Mouse (Mus musculus) kidney, embryonic 16.5 days (tissue): ENCODE results near the gene Gm20388. TPM values are rescaled to one million over a fixed set of nuclear protein-coding genes. Genes with fewer than 3 reads are reported as not detected.

ENCODE experiments used
- ATAC-seq: fragments of 200-750 bp; cut with Nextera tagmentation; 2 replicates; pipeline ENCODE4 v1.8.0; 2017; ENCODE audit warnings: moderate TSS enrichment; ENCODE audit not compliant: low FRiP score, low TSS enrichment
- H3K27ac ChIP-seq: fragments of 300-500 bp; sonication (generic); 2 replicates; pipeline ENCODE4 v1.5.1; 2014; ENCODE audit warnings: low read length
- H3K27me3 ChIP-seq: fragments of 300-500 bp; sonication (generic); 2 replicates; pipeline ENCODE4 v1.6.1; 2014; ENCODE audit warnings: low read length, control low read depth, mixed read lengths; ENCODE audit not compliant: insufficient read depth
- H3K36me3 ChIP-seq: fragments of 300-500 bp; sonication (generic); 2 replicates; pipeline ENCODE4 v1.6.1; 2014; ENCODE audit warnings: low read length, control low read depth, mixed read lengths; ENCODE audit not compliant: insufficient read depth
- H3K4me1 ChIP-seq: fragments of 300-500 bp; sonication (generic); 2 replicates; pipeline ENCODE4 v1.6.1; 2014; ENCODE audit warnings: low read length, control low read depth, mixed read lengths; ENCODE audit not compliant: insufficient read depth
- H3K4me2 ChIP-seq: fragments of 300-500 bp; sonication (generic); replicated peaks from 2 replicates; pipeline ENCODE4 v1.6.1; 2014; ENCODE audit warnings: low read depth, low read length
- H3K4me3 ChIP-seq: fragments of 300-500 bp; sonication (generic); 2 replicates; pipeline ENCODE4 v1.5.1; 2014; ENCODE audit warnings: mild to moderate bottlenecking, low read length
- H3K9ac ChIP-seq: fragments of 300-500 bp; sonication (generic); replicated peaks from 2 replicates; pipeline ENCODE4 v1.6.1; 2014; ENCODE audit warnings: low read length
- H3K9me3 ChIP-seq: fragments of 300-500 bp; sonication (generic); 2 replicates; pipeline ENCODE4 v1.6.1; 2016; ENCODE audit warnings: low read length, control low read depth
- WGBS: fragments of 180-500 bp; shearing (Covaris S2); extraction: QIAGEN DNeasy Blood & Tissue Kit; methylation state at CpG from one replicate; pipeline ENCODE4 v1.1.7; 2014; 5-methylcytosine and 5-hydroxymethylcytosine counted together
- polyA plus RNA-seq: library from polyadenylated mRNA; unstranded; fragments of >200 nt; fragmentation: Nextera tagmentation; extraction: Ambion mirVana; gene quantifications from 2 replicates; pipeline ENCODE4 v1.2.1, GENCODE M21; 2015

Gm20388 gene
- polyA plus RNA-seq, 1 experiment from 2014 or later, result 7.7 TPM

GRCm38 (mm10) chr8:122883671-122884070 lies 2973.0 kb downstream of the Gm20388 start:
- WGBS, result 83% methylated on average over 10 of the region's 10 CpGs
- H3K4me3 ChIP-seq, result no peak overlapping the region
- H3K4me1 ChIP-seq, result no peaks in the 10 kb centered on the region
- ATAC-seq, result no peak
- H3K4me2 ChIP-seq, result no peak overlapping the region
- H3K27me3 ChIP-seq, result no peaks in the 10 kb centered on the region
- no peak overlapping the region for H3K9ac ChIP-seq
- H3K36me3 ChIP-seq, result peaks cover 62% of the 10 kb centered on the region
- no peaks in the 10 kb centered on the region for H3K9me3 ChIP-seq
- no peak overlapping the region for H3K27ac ChIP-seq

GRCm38 (mm10) chr8:122891440-122891839 lies 2980.8 kb downstream of the Gm20388 start:
- no peak for ATAC-seq
- 90% methylated on average over 12 of the region's 12 CpGs for WGBS
- Histone ChIP-seq H3K36me3 (peaks cover 88% of the 10 kb centered on the region), H3K27me3 (no peaks in the 10 kb centered on the region), H3K9me3 (no peaks in the 10 kb centered on the region), H3K27ac (no peak overlapping the region), H3K4me1 (no peaks in the 10 kb centered on the region), H3K4me2 (no peak overlapping the region), H3K9ac (no peak overlapping the region), H3K4me3 (no peak overlapping the region)

- no peak overlapping the region for H3K27ac ChIP-seq
- no peaks in the 10 kb centered on the region for H3K4me1 ChIP-seq
- WGBS, result 88% methylated on average over 12 of the region's 12 CpGs
- no peak overlapping the region for H3K9ac ChIP-seq
- ATAC-seq, result no peak
- no peak overlapping the region for H3K4me3 ChIP-seq
- no peak overlapping the region for H3K4me2 ChIP-seq
- no peaks in the 10 kb centered on the region for H3K9me3 ChIP-seq
- H3K36me3 ChIP-seq, result peaks cover 88% of the 10 kb centered on the region
- no peaks in the 10 kb centered on the region for H3K27me3 ChIP-seq
Measured at GRCm38 (mm10) chr8:122893451-122893850, 2982.8 kb downstream of the Gm20388 start.

DNA sequence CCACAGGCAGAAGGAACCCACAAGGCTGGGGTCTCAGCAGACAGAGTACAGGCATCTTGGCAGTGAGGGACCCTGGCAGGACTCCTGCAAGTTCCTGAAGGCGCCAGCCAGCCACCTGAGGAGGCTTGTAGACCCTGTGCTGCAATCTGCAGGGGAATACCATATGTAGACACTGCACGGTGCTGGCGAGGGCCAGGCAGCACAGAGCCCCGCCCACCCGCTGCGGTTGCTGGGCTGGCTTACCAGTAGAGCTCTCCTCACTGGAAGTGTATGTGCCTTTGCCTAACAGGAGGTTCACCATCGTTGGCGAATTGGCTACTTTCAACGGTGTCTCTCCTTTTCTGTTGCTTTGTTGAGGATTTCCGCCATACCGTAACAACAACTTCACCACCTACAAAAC lies 2985.7 kb downstream of the Gm20388 start:
- no peak for ATAC-seq

GRCm38 (mm10) chr8:122897200-122897599 lies 2986.6 kb downstream of the Gm20388 start:
- no peak for ATAC-seq
- Histone ChIP-seq H3K36me3 (peaks cover 64% of the 10 kb centered on the region), H3K27ac (no peak overlapping the region), H3K4me2 (no peak overlapping the region), H3K9ac (no peak overlapping the region), H3K9me3 (no peaks in the 10 kb centered on the region), H3K4me1 (no peaks in the 10 kb centered on the region), H3K27me3 (no peaks in the 10 kb centered on the region), H3K4me3 (no peak overlapping the region)
- 93% methylated on average over 8 of the region's 8 CpGs for WGBS

More for the DNA sequence above, 2985.7 kb downstream of the Gm20388 start:
- Histone ChIP-seq H3K4me2 (no peak overlapping the region), H3K9ac (no peak overlapping the region), H3K27ac (no peak overlapping the region), H3K9me3 (no peaks in the 10 kb centered on the region), H3K36me3 (peaks cover 73% of the 10 kb centered on the region), H3K27me3 (no peaks in the 10 kb centered on the region), H3K4me1 (no peaks in the 10 kb centered on the region), H3K4me3 (no peak overlapping the region)
- WGBS, result 93% methylated on average over 11 of the region's 11 CpGs

DNA sequence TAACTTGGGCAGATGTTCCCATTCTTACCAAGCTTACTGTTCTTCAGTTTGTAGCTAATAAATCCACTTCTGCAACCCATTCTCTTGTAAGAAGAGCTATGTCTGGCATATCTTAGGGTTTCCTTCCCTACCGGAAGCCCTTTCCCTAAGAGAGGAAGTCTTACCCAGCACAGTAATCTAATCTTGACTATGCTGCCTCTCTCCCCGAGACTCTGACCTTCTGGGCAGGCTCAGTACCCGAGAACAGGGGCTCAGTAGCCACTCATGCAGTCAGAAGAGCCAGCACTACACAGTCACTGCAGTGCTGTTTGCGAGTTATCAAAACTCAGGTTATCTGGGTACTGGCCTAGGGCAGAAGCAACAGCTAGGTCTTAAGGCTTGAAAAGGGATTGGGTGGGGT lies 2987.4 kb downstream of the Gm20388 start:
- no peak overlapping the region for H3K4me2 ChIP-seq
- H3K9ac ChIP-seq, result no peak overlapping the region
- H3K4me3 ChIP-seq, result no peak overlapping the region
- no peaks in the 10 kb centered on the region for H3K4me1 ChIP-seq
- no peak for ATAC-seq
- 87% methylated on average over 4 of the region's 4 CpGs for WGBS
- no peaks in the 10 kb centered on the region for H3K27me3 ChIP-seq
- H3K36me3 ChIP-seq, result peaks cover 56% of the 10 kb centered on the region
- no peaks in the 10 kb centered on the region for H3K9me3 ChIP-seq
- no peak overlapping the region for H3K27ac ChIP-seq

DNA sequence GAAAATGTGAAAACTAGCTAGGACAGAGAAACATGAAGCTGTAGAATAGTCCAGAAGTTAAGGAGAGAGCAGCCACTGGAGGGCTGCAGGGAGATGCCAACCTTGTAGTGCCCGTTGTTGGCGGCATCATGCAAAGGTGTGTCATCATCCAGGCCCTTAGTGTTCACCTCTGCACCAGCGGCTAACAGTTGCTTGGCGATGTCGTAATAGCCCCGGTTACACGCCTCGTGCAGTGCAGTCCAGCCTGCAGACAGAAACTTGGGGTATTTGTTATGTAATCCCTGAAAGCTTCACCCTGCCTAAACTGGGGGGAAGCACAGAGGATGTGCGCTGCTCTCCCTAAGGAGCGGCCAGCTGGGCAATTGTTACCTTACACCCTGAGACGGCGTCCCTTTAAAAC lies 2987.8 kb downstream of the Gm20388 start:
- ATAC-seq, result no peak
- Histone ChIP-seq H3K4me2 (no peak overlapping the region), H3K9me3 (no peaks in the 10 kb centered on the region), H3K9ac (no peak overlapping the region), H3K27me3 (no peaks in the 10 kb centered on the region), H3K36me3 (peaks cover 54% of the 10 kb centered on the region), H3K27ac (no peak overlapping the region), H3K4me1 (no peaks in the 10 kb centered on the region), H3K4me3 (no peak overlapping the region)
- WGBS, result 95% methylated on average over 12 of the region's 12 CpGs

DNA sequence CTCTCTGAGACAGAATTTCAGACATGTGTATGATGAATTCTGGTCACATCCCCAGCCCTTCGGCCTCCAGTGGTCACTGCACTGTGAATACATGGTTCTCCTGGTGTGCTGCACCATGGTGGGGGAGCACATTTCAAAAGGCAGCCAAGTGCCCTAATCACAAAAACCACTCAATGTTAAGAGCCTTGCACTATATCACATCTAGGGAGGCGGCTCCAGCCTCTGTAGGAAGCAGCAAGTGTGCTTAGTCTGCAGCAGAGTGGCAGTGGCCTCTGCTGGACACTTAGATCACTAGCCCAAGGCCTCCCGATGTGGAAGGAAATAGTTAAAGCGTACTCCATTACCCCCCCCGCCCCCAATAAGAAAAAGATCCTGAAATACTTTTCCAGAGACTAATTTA lies 2988.4 kb downstream of the Gm20388 start:
- peaks cover 51% of the 10 kb centered on the region for H3K36me3 ChIP-seq
- H3K27me3 ChIP-seq, result no peaks in the 10 kb centered on the region
- H3K27ac ChIP-seq, result no peak overlapping the region
- ATAC-seq, result no peak
- H3K9ac ChIP-seq, result no peak overlapping the region
- no peaks in the 10 kb centered on the region for H3K9me3 ChIP-seq
- no peaks in the 10 kb centered on the region for H3K4me1 ChIP-seq
- WGBS, result 82% methylated on average over 5 of the region's 5 CpGs
- no peak overlapping the region for H3K4me3 ChIP-seq
- H3K4me2 ChIP-seq, result no peak overlapping the region

- no peak for ATAC-seq
- Histone ChIP-seq H3K36me3 (peaks cover 27% of the 10 kb centered on the region), H3K4me3 (no peak overlapping the region), H3K4me2 (no peak overlapping the region), H3K27ac (no peak overlapping the region), H3K9me3 (no peaks in the 10 kb centered on the region), H3K9ac (no peak overlapping the region), H3K27me3 (no peaks in the 10 kb centered on the region), H3K4me1 (0 out of 2 replicates have a peak, but pooled peaks cover 4% of the 10 kb centered on the region)
- 93% methylated on average over 7 of the region's 7 CpGs for WGBS
Measured at GRCm38 (mm10) chr8:122901476-122901875, 2990.8 kb downstream of the Gm20388 start.

- H3K27ac ChIP-seq, result no peak overlapping the region
- H3K4me2 ChIP-seq, result no peak overlapping the region
- no peak overlapping the region for H3K4me3 ChIP-seq
- H3K36me3 ChIP-seq, result peaks cover 22% of the 10 kb centered on the region
- H3K9ac ChIP-seq, result no peak overlapping the region
- H3K9me3 ChIP-seq, result no peaks in the 10 kb centered on the region
- 86% methylated on average over 8 of the region's 8 CpGs for WGBS
- H3K4me1 ChIP-seq, result 0 out of 2 replicates have a peak, but pooled peaks cover 4% of the 10 kb centered on the region
- ATAC-seq, result no peak
- H3K27me3 ChIP-seq, result no peaks in the 10 kb centered on the region
Measured at GRCm38 (mm10) chr8:122901892-122902515, 2991.4 kb downstream of the Gm20388 start.
